Mouse (Mus musculus) left cerebral cortex, postnatal 36 days (tissue): Measurements from ENCODE around the gene Hic1. TPM values are rescaled to one million over a fixed set of nuclear protein-coding genes. Genes with fewer than 3 reads are reported as not detected.

ENCODE experiments used
- DNase-seq, 2 experiments: peaks; one replicate each; pipeline ENCODE4 v3.0.0; 2021 to 2022; ENCODE audit warnings: low spot score in 2 of 2, mixed read lengths in 1 of 2
- intact Hi-C: fragments of 180-260 bp; cut with DNase I; formaldehyde crosslinking; loops from one replicate; pipeline ENCODE4 v1.15.1; 2025
- total RNA-seq, 2 experiments: library from RNA; stranded (reverse); gene quantifications; 2 replicates each; pipeline ENCODE4 v1.2.3; 2021

The Hic1 gene
- 1 to 10 TPM; 2.7 to 3.3 TPM for total RNA-seq

GRCm38 (mm10) chr11:75169405-75170080 lies at the start of gene Hic1:
Gene Hic1 (minus strand): TSS chr11:75169519.
- intact Hi-C loops, result loop anchor here (10.0 kb wide), 1 partner anchor 335 kb away; the partner anchor contains the start of gene Mnt
- no peak for DNase-seq

GRCm38 (mm10) chr11:75214081-75214950 lies 45.0 kb upstream of the Hic1 start:
- no peak for DNase-seq
- intact Hi-C loops, result no loop called here

- DNase-seq, result no peak
- intact Hi-C loops, result no loop called here
Observed at GRCm38 (mm10) chr11:75213372-75214080, 44.2 kb upstream of the Hic1 start.

- no peak for DNase-seq
- intact Hi-C loops, result no loop called here
Observed at GRCm38 (mm10) chr11:75212876-75213275, 43.6 kb upstream of the Hic1 start.

- DNase-seq, result peak in 1 of 2 experiments; percentile 42
- intact Hi-C loops, result no loop called here
Observed at GRCm38 (mm10) chr11:75212031-75212667, 42.8 kb upstream of the Hic1 start.

GRCm38 (mm10) chr11:75210755-75211154 lies 41.4 kb upstream of the Hic1 start:
- no peak for DNase-seq
- intact Hi-C loops, result no loop called here

GRCm38 (mm10) chr11:75210093-75210492 lies 40.8 kb upstream of the Hic1 start:
- intact Hi-C loops, result no loop called here

GRCm38 (mm10) chr11:75209363-75209762 lies 40.0 kb upstream of the Hic1 start:
- intact Hi-C loops, result no loop called here
- no peak for DNase-seq

More at GRCm38 (mm10) chr11:75210093-75210492, 40.8 kb upstream of the Hic1 start:
- DNase-seq, result no peak

- intact Hi-C loops, result no loop called here
- no peak for DNase-seq
Observed at GRCm38 (mm10) chr11:75206347-75206746, 37.0 kb upstream of the Hic1 start.

GRCm38 (mm10) chr11:75204472-75204871 lies 35.2 kb upstream of the Hic1 start:
- no peak for DNase-seq
- intact Hi-C loops, result no loop called here

- intact Hi-C loops, result no loop called here
- DNase-seq, result no peak
Observed at GRCm38 (mm10) chr11:75203926-75204325, 34.6 kb upstream of the Hic1 start.

GRCm38 (mm10) chr11:75201721-75202120 lies 32.4 kb upstream of the Hic1 start:
- no peak for DNase-seq
- intact Hi-C loops, result loop anchor here (1.0 kb wide), 1 partner anchor 17 kb away; no protein-coding TSS in a partner anchor

- DNase-seq, result peak; percentile 81 to 82
- intact Hi-C loops, result loop anchor here (1.0 kb wide), 1 partner anchor 17 kb away; no protein-coding TSS in a partner anchor
Observed at GRCm38 (mm10) chr11:75200935-75201334, 31.6 kb upstream of the Hic1 start.

- intact Hi-C loops, result no loop called here
- no peak for DNase-seq
Observed at GRCm38 (mm10) chr11:75199951-75200350, 30.6 kb upstream of the Hic1 start.

GRCm38 (mm10) chr11:75198792-75199191 lies 29.5 kb upstream of the Hic1 start:
- no peak for DNase-seq
- intact Hi-C loops, result no loop called here

- intact Hi-C loops, result no loop called here
- DNase-seq, result no peak
Observed at GRCm38 (mm10) chr11:75197956-75198355, 28.6 kb upstream of the Hic1 start.

- intact Hi-C loops, result no loop called here
- no peak for DNase-seq
Observed at GRCm38 (mm10) chr11:75196131-75196530, 26.8 kb upstream of the Hic1 start.

- intact Hi-C loops, result loop anchor here (5.0 kb wide), 2 partner anchors 37 to 267 kb away; partner anchors contain the start of gene Tlcd2
Observed at GRCm38 (mm10) chr11:75194850-75195461, 25.6 kb upstream of the Hic1 start.

More at GRCm38 (mm10) chr11:75194850-75195461, 25.6 kb upstream of the Hic1 start:
- DNase-seq, result peak in 1 of 2 experiments; percentile 71
